Mouse (Mus musculus) hindbrain, embryonic 12.5 days (tissue): ENCODE results near the gene Slc4a11. TPM values are rescaled to one million over a fixed set of nuclear protein-coding genes. Genes with fewer than 3 reads are reported as not detected.
"Not testable (repeated sequence)": the region's sequence is repeated elsewhere in the genome, so short reads cannot be mapped to it uniquely, and the experiment has no call there.

Experiments
- ATAC-seq: fragments of 200-750 bp; cut with Nextera tagmentation; 2 replicates; pipeline ENCODE4 v1.8.0; 2017; ENCODE audit warnings: moderate TSS enrichment; ENCODE audit not compliant: low FRiP score
- H3K27ac ChIP-seq: fragments of 300-500 bp; sonication (generic); 2 replicates; pipeline ENCODE4 v1.5.1; 2016; ENCODE audit warnings: mild to moderate bottlenecking
- H3K27me3 ChIP-seq: fragments of 300-500 bp; sonication (generic); 2 replicates; pipeline ENCODE4 v1.6.1; 2016; ENCODE audit warnings: mild to moderate bottlenecking
- H3K36me3 ChIP-seq: fragments of 300-500 bp; sonication (generic); 2 replicates; pipeline ENCODE4 v1.6.1; 2016; ENCODE audit warnings: mild to moderate bottlenecking
- H3K4me1 ChIP-seq: fragments of 300-500 bp; sonication (generic); 2 replicates; pipeline ENCODE4 v1.6.1; 2016
- H3K4me2 ChIP-seq: fragments of 300-500 bp; sonication (generic); replicated peaks from 2 replicates; pipeline ENCODE4 v1.6.1; 2016; ENCODE audit warnings: mild to moderate bottlenecking
- H3K4me3 ChIP-seq: fragments of 300-500 bp; sonication (generic); 2 replicates; pipeline ENCODE4 v1.5.1; 2016; ENCODE audit warnings: mild to moderate bottlenecking
- H3K9ac ChIP-seq: fragments of 300-500 bp; sonication (generic); 2 replicates; pipeline ENCODE4 v1.6.1; 2016; ENCODE audit warnings: mild to moderate bottlenecking, moderate library complexity
- H3K9me3 ChIP-seq: fragments of 300-500 bp; sonication (generic); replicated peaks from 2 replicates; pipeline ENCODE4 v1.6.1; 2016; ENCODE audit warnings: mild to moderate bottlenecking
- WGBS: fragments of 180-500 bp; shearing (Covaris S2); methylation state at CpG from one replicate; pipeline ENCODE4 v1.1.7; 2016; 5-methylcytosine and 5-hydroxymethylcytosine counted together
- polyA plus RNA-seq: library from polyadenylated mRNA; unstranded; fragments of >200 nt; fragmentation: Nextera tagmentation; extraction: Ambion mirVana; gene quantifications from 2 replicates; pipeline ENCODE4 v1.2.1, GENCODE M21; 2016

Gene Slc4a11
- polyA plus RNA-seq, 1 experiment from 2014 or later: 0.52 TPM

DNA sequence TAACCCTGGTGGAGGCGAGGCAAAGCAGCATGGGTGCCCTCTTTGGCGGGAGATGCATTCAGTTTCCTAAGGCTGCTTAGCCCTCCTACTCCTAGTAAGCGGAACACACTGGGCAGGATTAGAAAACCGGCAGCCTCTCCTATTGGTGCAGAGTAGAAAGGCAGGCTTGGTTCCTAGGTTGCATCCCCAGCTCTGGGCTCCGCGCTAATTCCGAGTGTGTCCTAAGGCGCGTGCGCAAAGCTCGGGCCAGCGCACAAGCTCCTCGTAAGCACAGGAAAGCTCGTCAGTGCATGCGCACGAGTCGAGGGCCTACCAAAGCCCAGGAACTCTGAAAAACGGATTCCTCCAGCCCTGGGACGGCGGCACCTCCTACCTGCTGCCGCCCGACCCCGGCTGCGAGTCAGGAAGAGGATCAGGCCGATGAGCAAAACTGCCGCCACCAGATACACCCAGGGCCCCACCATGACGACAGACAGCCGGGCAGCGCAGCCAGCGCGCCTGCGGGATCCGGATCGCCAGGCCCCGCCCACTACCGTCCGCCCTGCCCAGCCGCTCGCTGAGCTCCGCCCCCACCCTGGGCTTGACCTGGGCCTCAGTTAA, 33.1 kb downstream of the Slc4a11 start, which contains the start of gene Ddrgk1:
TSS of gene Ddrgk1 (minus strand) at position 558 of the 600 bp plus-strand sequence.
- WGBS: under 1% methylated on average over 40 of the region's 40 CpGs

GRCm38 (mm10) chr2:130663342-130663741, 34.0 kb downstream of the Slc4a11 start:
- Histone ChIP-seq H3K9me3 (no peaks in the 10 kb centered on the region), H3K4me1 (peaks cover 22% of the 10 kb centered on the region), H3K4me2 (peak overlapping the region; percentile 70), H3K27me3 (no peaks in the 10 kb centered on the region), H3K9ac (peak overlapping the region; percentile 79), H3K36me3 (peaks cover 28% of the 10 kb centered on the region), H3K27ac (no peak overlapping the region), H3K4me3 (peak overlapping the region; percentile 55; the same call in 1 of the 2 replicates)
- no peak for ATAC-seq
- 90% methylated on average over 11 of the region's 11 CpGs for WGBS

More for the DNA sequence above, 33.1 kb downstream of the Slc4a11 start, which contains the start of gene Ddrgk1:
- Histone ChIP-seq H3K4me1 (peaks cover 24% of the 10 kb centered on the region), H3K9ac (peak within 1 kb of the TSS; percentile 79), H3K27me3 (no peaks in the 10 kb centered on the region), H3K36me3 (peaks cover 20% of the 10 kb centered on the region; the same call in 1 of the 2 replicates), H3K4me2 (peak within 1 kb of the TSS; percentile 70), H3K27ac (peak within 1 kb of the TSS; percentile 98), H3K4me3 (peak within 1 kb of the TSS; percentile 55), H3K9me3 (no peaks in the 10 kb centered on the region)
- ATAC-seq: peak; percentile 95

DNA sequence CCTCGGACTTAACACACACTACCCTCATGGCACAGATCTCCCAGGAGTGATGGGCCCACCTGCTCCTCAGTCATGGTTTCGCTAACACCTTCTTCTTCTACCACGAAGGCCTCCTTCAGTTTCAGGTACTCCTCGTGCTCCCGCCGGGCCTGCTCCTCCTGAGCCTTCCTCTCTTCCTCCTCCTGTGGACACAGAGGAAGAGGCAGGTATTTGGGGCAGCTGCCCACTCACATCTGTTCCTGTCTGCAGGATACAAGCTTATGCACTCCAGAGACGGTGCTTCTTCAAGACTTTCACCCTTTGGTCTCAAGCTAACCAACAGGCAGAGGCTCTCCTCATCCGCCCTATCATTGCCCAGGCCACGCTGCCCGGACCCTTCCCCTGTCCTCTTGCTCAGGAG, 38.8 kb downstream of the Slc4a11 start:
- 95% methylated on average over 10 of the region's 10 CpGs for WGBS
- Histone ChIP-seq H3K4me2 (no peak overlapping the region), H3K27ac (no peak overlapping the region), H3K4me3 (no peak overlapping the region), H3K27me3 (no peaks in the 10 kb centered on the region), H3K9ac (no peak overlapping the region), H3K36me3 (peaks cover 74% of the 10 kb centered on the region), H3K4me1 (peaks cover 11% of the 10 kb centered on the region), H3K9me3 (no peaks in the 10 kb centered on the region)
- no peak for ATAC-seq

- Histone ChIP-seq H3K27me3 (no peaks in the 10 kb centered on the region), H3K4me2 (no peak overlapping the region), H3K9ac (no peak overlapping the region), H3K4me3 (no peak overlapping the region), H3K27ac (no peak overlapping the region), H3K4me1 (peaks cover under 1% of the 10 kb centered on the region; the same call in 1 of the 2 replicates), H3K9me3 (no peaks in the 10 kb centered on the region), H3K36me3 (peaks cover 84% of the 10 kb centered on the region)
- 86% methylated on average over 6 of the region's 6 CpGs for WGBS
- ATAC-seq: no peak
Measured at GRCm38 (mm10) chr2:130657541-130657940, 39.8 kb downstream of the Slc4a11 start.

GRCm38 (mm10) chr2:130656536-130656935, 40.8 kb downstream of the Slc4a11 start:
- ATAC-seq: no peak
- H3K4me1 ChIP-seq: no peaks in the 10 kb centered on the region
- H3K9ac ChIP-seq: no peak overlapping the region
- H3K9me3 ChIP-seq: no peaks in the 10 kb centered on the region
- WGBS: 95% methylated on average over 9 of the region's 9 CpGs
- H3K4me2 ChIP-seq: no peak overlapping the region
- peaks cover 81% of the 10 kb centered on the region for H3K36me3 ChIP-seq
- no peak overlapping the region for H3K4me3 ChIP-seq
- no peaks in the 10 kb centered on the region for H3K27me3 ChIP-seq
- no peak overlapping the region for H3K27ac ChIP-seq

- Histone ChIP-seq H3K9ac (no peak overlapping the region), H3K4me1 (no peaks in the 10 kb centered on the region), H3K27ac (no peak overlapping the region), H3K36me3 (peaks cover 76% of the 10 kb centered on the region), H3K27me3 (no peaks in the 10 kb centered on the region), H3K4me3 (no peak overlapping the region), H3K9me3 (no peaks in the 10 kb centered on the region), H3K4me2 (no peak overlapping the region)
- ATAC-seq: no peak
- WGBS: 88% methylated on average over 6 of the region's 6 CpGs
Measured at GRCm38 (mm10) chr2:130655660-130656339, 41.5 kb downstream of the Slc4a11 start.

DNA sequence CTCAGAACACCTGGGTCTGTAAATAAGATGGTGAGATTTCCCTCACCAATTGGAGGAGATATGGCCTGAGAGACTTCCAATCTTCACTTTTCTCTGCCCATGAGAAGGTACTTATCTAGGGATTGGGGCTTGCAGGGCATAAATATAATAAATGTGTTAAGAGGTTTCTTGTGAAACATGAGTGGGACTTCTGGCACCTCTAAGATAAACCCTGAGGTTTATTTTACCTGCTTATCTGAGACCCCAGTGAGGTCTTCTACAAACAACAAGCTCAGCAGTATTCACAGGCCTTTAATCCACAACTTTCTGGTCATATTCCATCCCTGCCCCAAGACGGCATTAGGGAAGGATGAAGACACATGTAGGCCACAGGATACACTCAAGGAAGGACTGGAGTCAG, 43.6 kb downstream of the Slc4a11 start:
- no peaks in the 10 kb centered on the region for H3K27me3 ChIP-seq
- ATAC-seq: no peak
- 88% methylated on average over 1 of the region's 1 CpGs for WGBS

GRCm38 (mm10) chr2:130653303-130653702, 44.0 kb downstream of the Slc4a11 start:
- Histone ChIP-seq H3K4me2 (no peak overlapping the region), H3K4me3 (no peak overlapping the region), H3K27ac (no peak overlapping the region), H3K27me3 (no peaks in the 10 kb centered on the region), H3K9ac (no peak overlapping the region), H3K36me3 (peaks cover 70% of the 10 kb centered on the region), H3K4me1 (no peaks in the 10 kb centered on the region), H3K9me3 (no peaks in the 10 kb centered on the region)
- ATAC-seq: no peak
- 96% methylated on average over 2 of the region's 2 CpGs for WGBS

More for the DNA sequence above, 43.6 kb downstream of the Slc4a11 start:
- Histone ChIP-seq H3K4me3 (no peak overlapping the region), H3K9me3 (no peaks in the 10 kb centered on the region), H3K9ac (no peak overlapping the region), H3K4me2 (no peak overlapping the region), H3K27ac (no peak overlapping the region), H3K36me3 (peaks cover 75% of the 10 kb centered on the region), H3K4me1 (no peaks in the 10 kb centered on the region)

- 79% methylated on average over 6 of the region's 6 CpGs for WGBS
Measured at GRCm38 (mm10) chr2:130649028-130649427, 48.3 kb downstream of the Slc4a11 start.

DNA sequence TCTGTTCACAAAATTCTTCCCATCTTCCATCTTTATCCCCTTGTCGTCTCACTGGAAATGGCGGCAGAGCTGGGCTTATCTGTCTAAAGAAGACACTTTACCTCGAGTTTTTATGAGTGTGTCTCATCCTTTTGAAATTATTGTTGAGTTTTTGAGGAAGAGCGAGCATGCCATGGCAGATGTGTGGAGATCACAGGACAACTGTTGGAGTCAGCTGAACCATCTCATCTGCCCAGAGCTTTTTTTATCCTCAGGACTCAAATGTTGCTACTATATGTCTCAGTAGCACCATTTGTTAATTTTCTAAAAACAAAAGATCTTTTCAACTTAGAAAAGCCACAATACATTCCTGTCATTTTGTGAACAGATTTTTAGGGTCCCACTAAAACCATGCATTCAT, 52.1 kb downstream of the Slc4a11 start:
- Histone ChIP-seq H3K4me1 (peaks cover 12% of the 10 kb centered on the region), H3K9me3 (no peaks in the 10 kb centered on the region), H3K9ac (no peak overlapping the region), H3K27me3 (peaks cover 9% of the 10 kb centered on the region; the same call in 1 of the 2 replicates), H3K4me2 (no peak overlapping the region), H3K27ac (no peak overlapping the region), H3K4me3 (no peak overlapping the region), H3K36me3 (peaks cover 9% of the 10 kb centered on the region)
- 79% methylated on average over 4 of the region's 4 CpGs for WGBS
- no peak for ATAC-seq

More at GRCm38 (mm10) chr2:130649028-130649427, 48.3 kb downstream of the Slc4a11 start:
- H3K27me3 ChIP-seq, H3K27ac ChIP-seq, ATAC-seq, H3K4me2 ChIP-seq, H3K9me3 ChIP-seq, H3K4me1 ChIP-seq, H3K9ac ChIP-seq, H3K4me3 ChIP-seq: not testable (repeated sequence)
- H3K36me3 ChIP-seq: peaks cover 34% of the 10 kb centered on the region

- Histone ChIP-seq H3K36me3 (peaks cover 4% of the 10 kb centered on the region; the same call in 1 of the 2 replicates), H3K4me1 (peaks cover 15% of the 10 kb centered on the region), H3K4me2 (peak within 1 kb of the TSS; percentile 94), H3K9me3 (no peaks in the 10 kb centered on the region), H3K27me3 (peaks cover 28% of the 10 kb centered on the region), H3K9ac (peak within 1 kb of the TSS; percentile 76), H3K4me3 (peak within 1 kb of the TSS; percentile 72), H3K27ac (peak within 1 kb of the TSS; percentile 40; the same call in 1 of the 2 replicates)
- WGBS: 5% methylated on average over 21 of the region's 40 CpGs
- peak; percentile 96 for ATAC-seq
Measured at GRCm38 (mm10) chr2:130642684-130643369, 54.5 kb downstream of the Slc4a11 start, which contains the start of gene Lzts3. Gene Lzts3, minus strand, starts transcription at chr2:130642803.

- Histone ChIP-seq H3K36me3 (peaks cover 3% of the 10 kb centered on the region; the same call in 1 of the 2 replicates), H3K9me3 (no peaks in the 10 kb centered on the region), H3K4me2 (peak overlapping the region; percentile 94), H3K4me3 (peak overlapping the region; percentile 72), H3K27ac (peak overlapping the region; percentile 40; the same call in 1 of the 2 replicates), H3K4me1 (peaks cover 15% of the 10 kb centered on the region), H3K27me3 (peaks cover 34% of the 10 kb centered on the region), H3K9ac (peak overlapping the region; percentile 76)
- peak; percentile 80 for ATAC-seq
- WGBS: 1% methylated on average over 12 of the region's 27 CpGs
Measured at GRCm38 (mm10) chr2:130642197-130642660, 55.1 kb downstream of the Slc4a11 start.
